Mouse (Mus musculus): Measurements from ENCODE around the gene Card14. TPM values are rescaled to one million over a fixed set of nuclear protein-coding genes. Genes with fewer than 3 reads are reported as not detected.

The Card14 gene
- polyA plus RNA-seq, 1 experiment from 2014 or later = 0.88 TPM

DNA sequence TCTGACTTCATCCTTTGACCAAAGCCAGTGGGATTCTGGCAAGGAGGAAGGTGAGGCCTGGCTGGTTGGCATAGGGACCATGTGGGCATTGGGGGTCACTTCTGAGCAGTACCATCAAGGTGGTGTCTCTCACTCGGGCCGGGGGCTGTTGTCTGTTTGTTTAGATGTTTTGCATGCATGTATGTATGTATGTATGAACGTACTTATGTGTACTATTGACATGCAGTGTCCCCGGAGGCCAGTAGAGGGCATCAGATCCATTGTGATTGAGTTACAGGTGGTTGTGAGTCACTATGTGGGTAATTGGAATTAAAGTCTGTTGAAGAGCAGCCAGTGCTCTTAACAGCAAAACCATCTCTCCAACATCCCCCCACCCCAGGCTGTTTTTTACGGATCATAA lies 32.1 kb downstream of the Card14 start:
- no peaks in the 10 kb centered on the region for H3K4me1 ChIP-seq
- H3K27ac ChIP-seq = no peak overlapping the region
- H3K9me3 ChIP-seq = no peaks in the 10 kb centered on the region
- H3K9ac ChIP-seq = peak overlapping the region; percentile 19
- no peak for ATAC-seq (ENCODE audit: low FRiP score, low read depth)
- 7% methylated on average over 5 of the region's 5 CpGs for WGBS
- H3K27me3 ChIP-seq = no peaks in the 10 kb centered on the region
- H3K4me3 ChIP-seq = no peak overlapping the region
- H3K36me3 ChIP-seq = 0 out of 2 replicates have a peak, but pooled peaks cover 3% of the 10 kb centered on the region
- H3K4me2 ChIP-seq (replicated peaks) = no peak overlapping the region

- ATAC-seq (ENCODE audit: low FRiP score, low read depth) = no peak
- Histone ChIP-seq H3K27ac (no peak overlapping the region), H3K9me3 (no peaks in the 10 kb centered on the region), H3K4me3 (no peak overlapping the region), H3K36me3 (peaks cover 10% of the 10 kb centered on the region; the same call in 1 of the 2 replicates), H3K4me2 (replicated peaks) (no peak overlapping the region), H3K9ac (no peak overlapping the region; the same call in 1 of the 2 replicates), H3K27me3 (no peaks in the 10 kb centered on the region), H3K4me1 (no peaks in the 10 kb centered on the region)
- 81% methylated on average over 8 of the region's 8 CpGs for WGBS
Observed at GRCm38 (mm10) chr11:119344178-119344577, 36.6 kb downstream of the Card14 start.

- ATAC-seq (ENCODE audit: low FRiP score, low read depth) = no peak
- no peak overlapping the region for H3K9ac ChIP-seq
- no peak overlapping the region for H3K4me3 ChIP-seq
- no peak overlapping the region for H3K4me2 ChIP-seq (replicated peaks)
- H3K4me1 ChIP-seq = no peaks in the 10 kb centered on the region
- no peaks in the 10 kb centered on the region for H3K27me3 ChIP-seq
- WGBS = 66% methylated on average over 6 of the region's 6 CpGs
- no peak overlapping the region for H3K27ac ChIP-seq
- H3K9me3 ChIP-seq = no peaks in the 10 kb centered on the region
- H3K36me3 ChIP-seq = peaks cover 10% of the 10 kb centered on the region; the same call in 1 of the 2 replicates
Observed at GRCm38 (mm10) chr11:119344865-119345264, 37.3 kb downstream of the Card14 start.

DNA sequence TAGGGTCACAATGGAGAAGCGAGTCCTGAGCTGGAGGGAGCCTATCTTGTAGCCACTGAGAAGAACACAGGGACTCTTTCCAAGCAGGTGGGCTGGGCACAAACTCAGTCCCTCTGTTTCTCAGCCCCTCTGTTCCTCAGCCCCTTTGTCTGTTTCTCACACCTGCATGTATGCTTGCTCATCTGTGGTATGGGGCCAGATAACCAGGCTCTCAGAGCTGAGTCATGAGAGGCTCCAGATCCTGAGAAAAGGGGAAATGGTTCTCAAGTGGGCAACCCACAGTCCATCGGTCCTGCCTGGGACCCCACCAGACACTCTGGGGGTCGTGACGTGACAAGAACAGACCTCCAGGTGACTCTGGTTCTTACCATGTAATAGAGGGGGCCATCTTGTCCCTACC lies 39.6 kb downstream of the Card14 start:
- H3K4me3 ChIP-seq = no peak overlapping the region
- WGBS = 84% methylated on average over 4 of the region's 4 CpGs
- H3K4me1 ChIP-seq = no peaks in the 10 kb centered on the region
- no peaks in the 10 kb centered on the region for H3K27me3 ChIP-seq
- H3K4me2 ChIP-seq (replicated peaks) = no peak overlapping the region
- peaks cover 10% of the 10 kb centered on the region; the same call in 1 of the 2 replicates for H3K36me3 ChIP-seq
- H3K9me3 ChIP-seq = no peaks in the 10 kb centered on the region
- H3K9ac ChIP-seq = no peak overlapping the region
- no peak for ATAC-seq (ENCODE audit: low FRiP score, low read depth)
- H3K27ac ChIP-seq = no peak overlapping the region

GRCm38 (mm10) chr11:119352113-119352512 lies 44.5 kb downstream of the Card14 start:
- Histone ChIP-seq H3K9ac (no peak overlapping the region), H3K4me2 (replicated peaks) (no peak overlapping the region), H3K4me1 (peaks cover 13% of the 10 kb centered on the region), H3K36me3 (no peaks in the 10 kb centered on the region; the same call in 1 of the 2 replicates), H3K9me3 (no peaks in the 10 kb centered on the region), H3K4me3 (no peak overlapping the region), H3K27ac (no peak overlapping the region), H3K27me3 (no peaks in the 10 kb centered on the region)
- no peak for ATAC-seq (ENCODE audit: low FRiP score, low read depth)
- WGBS = 73% methylated on average over 7 of the region's 7 CpGs

- Histone ChIP-seq H3K9ac (no peak overlapping the region), H3K27ac (no peak overlapping the region), H3K9me3 (no peaks in the 10 kb centered on the region), H3K4me3 (no peak overlapping the region), H3K4me2 (replicated peaks) (no peak overlapping the region), H3K27me3 (no peaks in the 10 kb centered on the region), H3K4me1 (peaks cover 13% of the 10 kb centered on the region), H3K36me3 (peaks cover 13% of the 10 kb centered on the region)
- ATAC-seq (ENCODE audit: low FRiP score, low read depth) = no peak
- 86% methylated on average over 4 of the region's 4 CpGs for WGBS
Observed at GRCm38 (mm10) chr11:119353946-119354345, 46.4 kb downstream of the Card14 start.

- H3K4me2 ChIP-seq (replicated peaks) = peak overlapping the region; percentile 90
- H3K4me3 ChIP-seq = peak overlapping the region; percentile 73
- 0 out of 2 replicates have a peak overlapping the region, but pooled peaks have one; percentile 40 for H3K27ac ChIP-seq
- peak overlapping the region; percentile 83 for H3K9ac ChIP-seq
- peaks cover 13% of the 10 kb centered on the region for H3K4me1 ChIP-seq
- H3K27me3 ChIP-seq = no peaks in the 10 kb centered on the region
- peaks cover 23% of the 10 kb centered on the region for H3K36me3 ChIP-seq
- WGBS = 5% methylated on average over 23 of the region's 23 CpGs
- H3K9me3 ChIP-seq = no peaks in the 10 kb centered on the region
- no peak for ATAC-seq (ENCODE audit: low FRiP score, low read depth)
Observed at GRCm38 (mm10) chr11:119354798-119355442, 47.4 kb downstream of the Card14 start.

DNA sequence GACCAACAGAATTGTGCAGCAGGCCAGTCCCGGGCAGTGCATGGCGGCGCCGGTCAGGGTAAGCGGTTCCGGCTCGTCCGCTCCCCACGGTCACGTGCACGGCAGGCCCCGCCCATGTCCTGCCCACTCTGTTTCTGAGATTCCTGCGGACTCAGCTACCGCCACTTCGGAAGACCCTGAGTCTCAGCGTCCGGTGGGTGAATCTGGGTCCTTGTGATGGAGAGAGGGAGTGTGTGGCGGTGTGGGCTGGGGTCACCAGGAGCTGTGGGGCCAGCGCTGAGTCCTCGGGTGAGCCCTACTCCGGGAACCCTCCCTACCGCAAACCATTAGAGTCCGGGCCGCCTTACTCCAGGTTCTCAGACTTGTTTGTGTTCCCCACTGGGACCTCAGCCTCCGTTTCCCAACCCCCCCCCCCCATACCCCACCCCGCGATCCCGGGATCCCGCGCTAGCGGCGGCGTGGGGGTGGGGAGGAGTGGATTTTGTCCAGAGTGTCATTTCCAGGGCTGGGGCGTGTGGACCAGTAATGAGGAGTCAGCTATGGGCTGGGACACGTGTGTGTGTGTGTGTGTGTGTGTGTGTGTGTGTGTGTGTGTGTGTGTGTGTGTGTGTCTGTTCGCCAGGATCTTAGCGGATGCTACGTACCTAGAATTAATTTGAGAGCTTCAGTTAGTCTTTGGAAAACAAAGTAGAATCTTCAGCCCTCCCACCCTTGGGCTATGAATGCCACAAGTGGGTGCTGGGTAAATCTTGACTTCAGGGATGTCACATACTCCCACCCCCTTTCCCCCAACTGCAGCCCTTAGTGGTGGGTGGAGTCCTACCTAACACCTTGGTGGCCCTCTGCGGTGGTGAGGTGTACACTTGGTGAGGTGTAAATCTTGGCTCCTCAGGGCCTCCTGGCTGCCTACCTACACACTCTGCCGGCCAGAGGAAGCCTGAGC lies 48.1 kb downstream of the Card14 start, which contains the start of the genes Sgsh and Slc26a11:
Sgsh (minus strand) TSS at position 94 of the 943 bp plus-strand sequence.
Slc26a11 (plus strand) TSS at position 115 of the 943 bp plus-strand sequence.
- peak within 1 kb of the TSS; percentile 90 for H3K4me2 ChIP-seq (replicated peaks)
- no peaks in the 10 kb centered on the region for H3K27me3 ChIP-seq
- peak; percentile 93 for ATAC-seq (ENCODE audit: low FRiP score, low read depth)
- no peaks in the 10 kb centered on the region for H3K9me3 ChIP-seq
- peaks cover 13% of the 10 kb centered on the region for H3K4me1 ChIP-seq
- peaks cover 28% of the 10 kb centered on the region for H3K36me3 ChIP-seq
- WGBS = under 1% methylated on average over 39 of the region's 40 CpGs
- peak within 1 kb of the TSS; percentile 83 for H3K9ac ChIP-seq
- peak within 1 kb of the TSS; percentile 73 for H3K4me3 ChIP-seq
- H3K27ac ChIP-seq = 0 out of 2 replicates have a peak within 1 kb of the TSS, but pooled peaks have one; percentile 40

- Histone ChIP-seq H3K9ac (no peak overlapping the region), H3K9me3 (no peaks in the 10 kb centered on the region), H3K27ac (no peak overlapping the region), H3K27me3 (no peaks in the 10 kb centered on the region), H3K4me3 (no peak overlapping the region), H3K4me2 (replicated peaks) (no peak overlapping the region), H3K4me1 (peaks cover 13% of the 10 kb centered on the region), H3K36me3 (peaks cover 43% of the 10 kb centered on the region)
- no peak for ATAC-seq (ENCODE audit: low FRiP score, low read depth)
- WGBS = 85% methylated on average over 10 of the region's 10 CpGs
Observed at GRCm38 (mm10) chr11:119359089-119359488, 51.5 kb downstream of the Card14 start.

DNA sequence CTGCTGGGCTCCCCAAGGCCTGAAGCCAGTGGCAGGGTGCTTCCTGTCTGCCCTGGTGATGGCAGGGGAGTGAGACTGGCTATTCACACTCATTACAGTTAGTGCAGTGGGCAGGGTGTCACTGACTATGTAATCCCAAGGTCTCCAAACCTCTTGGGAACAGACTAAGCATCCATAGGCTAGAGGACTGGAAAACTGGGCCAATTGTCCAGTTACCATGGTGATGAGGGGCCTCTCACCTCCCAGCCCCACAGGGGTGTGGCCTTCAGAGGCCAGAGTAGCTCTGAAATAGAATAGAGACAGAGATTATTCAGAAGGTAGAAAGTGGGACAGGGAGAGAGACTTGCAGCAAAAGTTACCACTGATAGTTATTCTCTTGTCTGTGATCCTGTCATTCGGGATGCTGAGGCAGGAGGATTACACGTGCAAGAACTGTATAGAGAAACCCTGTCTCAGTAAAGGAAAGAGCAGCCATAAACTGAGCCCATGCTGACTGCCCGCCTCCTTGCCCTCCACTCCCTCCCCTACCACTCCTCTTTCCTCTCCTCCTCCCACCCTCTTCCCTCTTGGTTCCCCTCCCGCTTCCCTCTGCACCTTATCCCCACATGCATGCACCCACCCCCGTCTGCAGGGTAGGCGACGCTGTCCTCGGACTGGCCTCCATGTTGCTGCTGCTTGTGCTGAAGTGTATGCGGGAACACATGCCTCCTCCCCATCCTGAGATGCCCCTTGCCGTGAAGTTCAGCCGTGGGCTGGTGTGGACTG lies 55.4 kb downstream of the Card14 start:
- Histone ChIP-seq H3K9me3 (no peaks in the 10 kb centered on the region), H3K27me3 (no peaks in the 10 kb centered on the region), H3K4me2 (replicated peaks) (no peak overlapping the region), H3K9ac (no peak overlapping the region), H3K4me1 (no peaks in the 10 kb centered on the region), H3K36me3 (peaks cover 54% of the 10 kb centered on the region), H3K4me3 (no peak overlapping the region), H3K27ac (no peak overlapping the region)
- 42% methylated on average over 11 of the region's 11 CpGs for WGBS
- 0 out of 2 replicates have a peak, but pooled peaks have one; percentile 19 for ATAC-seq (ENCODE audit: low FRiP score, low read depth)

- Histone ChIP-seq H3K4me1 (no peaks in the 10 kb centered on the region), H3K9ac (no peak overlapping the region), H3K4me2 (replicated peaks) (no peak overlapping the region), H3K36me3 (peaks cover 54% of the 10 kb centered on the region), H3K27me3 (no peaks in the 10 kb centered on the region), H3K4me3 (no peak overlapping the region), H3K27ac (no peak overlapping the region), H3K9me3 (no peaks in the 10 kb centered on the region)
- WGBS = 35% methylated on average over 11 of the region's 11 CpGs
- ATAC-seq (ENCODE audit: low FRiP score, low read depth) = peak; percentile 78; the same call in 1 of the 2 replicates
Observed at GRCm38 (mm10) chr11:119363534-119364145, 56.1 kb downstream of the Card14 start.

Measured in limb, embryonic 13.5 days (tissue).